Mouse (Mus musculus) limb, embryonic 11.5 days (tissue): ENCODE results near the gene St6galnac3. TPM values are rescaled to one million over a fixed set of nuclear protein-coding genes. Genes with fewer than 3 reads are reported as not detected.

Experiments
- ATAC-seq: fragments of 200-750 bp; cut with Nextera tagmentation; 2 replicates; pipeline ENCODE4 v1.8.0; 2017; ENCODE audit warnings: low read depth; ENCODE audit not compliant: insufficient number of reproducible peaks, low FRiP score, low TSS enrichment
- DNase-seq: peaks from one replicate; pipeline ENCODE4 v3.0.0-alpha.2; 2015; ENCODE audit warnings: low spot score
- H3K27ac ChIP-seq: fragments of 300-500 bp; sonication (generic); replicated peaks from 2 replicates; pipeline ENCODE4 v1.5.1; 2014; ENCODE audit warnings: low read depth, mild to moderate bottlenecking, low read length
- H3K27me3 ChIP-seq: fragments of 300-500 bp; sonication (generic); 2 replicates; pipeline ENCODE4 v1.6.1; 2014; ENCODE audit warnings: mild to moderate bottlenecking, low read length, mixed read lengths; ENCODE audit not compliant: control insufficient read depth, insufficient read depth
- H3K36me3 ChIP-seq: fragments of 300-500 bp; sonication (generic); 2 replicates; pipeline ENCODE4 v1.6.1; 2014; ENCODE audit warnings: mild to moderate bottlenecking, low read length, moderate library complexity, mixed read lengths; ENCODE audit not compliant: control insufficient read depth, insufficient read depth
- H3K4me1 ChIP-seq: fragments of 300-500 bp; sonication (generic); 2 replicates; pipeline ENCODE4 v1.6.1; 2014; ENCODE audit warnings: low read length, mixed read lengths; ENCODE audit not compliant: control insufficient read depth, insufficient read depth
- H3K4me2 ChIP-seq: fragments of 300-500 bp; sonication (generic); 2 replicates; pipeline ENCODE4 v1.6.1; 2014; ENCODE audit warnings: low read depth, mild to moderate bottlenecking, moderate library complexity; ENCODE audit not compliant: severe bottlenecking
- H3K4me3 ChIP-seq: fragments of 300-500 bp; sonication (generic); 2 replicates; pipeline ENCODE4 v1.5.1; 2014; ENCODE audit warnings: low read depth, low read length
- H3K9ac ChIP-seq: fragments of 300-500 bp; sonication (generic); 2 replicates; pipeline ENCODE4 v1.6.1; 2014; ENCODE audit warnings: mild to moderate bottlenecking, low read length
- H3K9me3 ChIP-seq: fragments of 300-500 bp; sonication (generic); 2 replicates; pipeline ENCODE4 v1.6.1; 2016; ENCODE audit warnings: low read length; ENCODE audit not compliant: control insufficient read depth
- WGBS: fragments of 180-500 bp; shearing (Covaris S2); extraction: QIAGEN DNeasy Blood & Tissue Kit; methylation state at CpG from one replicate; pipeline ENCODE4 v1.1.7; 2014; 5-methylcytosine and 5-hydroxymethylcytosine counted together
- polyA plus RNA-seq: library from polyadenylated mRNA; unstranded; fragments of >200 nt; fragmentation: Nextera tagmentation; extraction: Ambion mirVana; gene quantifications from 2 replicates; pipeline ENCODE4 v1.2.1, GENCODE M21; 2014

St6galnac3 gene
- polyA plus RNA-seq, 1 experiment from 2014 or later: 51.2 TPM

GRCm38 (mm10) chr3:153648713-153649112, 76.3 kb downstream of the St6galnac3 start:
- no peak overlapping the region for H3K4me2 ChIP-seq
- H3K9me3 ChIP-seq: no peaks in the 10 kb centered on the region
- DNase-seq (no peak), ATAC-seq (no peak)
- 75% methylated on average over 8 of the region's 8 CpGs for WGBS
- H3K4me1 ChIP-seq: peaks cover 5% of the 10 kb centered on the region; the same call in 1 of the 2 replicates
- H3K4me3 ChIP-seq: no peak overlapping the region
- no peak overlapping the region for H3K9ac ChIP-seq
- H3K27ac ChIP-seq: no peak overlapping the region
- H3K27me3 ChIP-seq: no peaks in the 10 kb centered on the region
- no peaks in the 10 kb centered on the region for H3K36me3 ChIP-seq

GRCm38 (mm10) chr3:153645803-153646202, 79.2 kb downstream of the St6galnac3 start:
- no peaks in the 10 kb centered on the region for H3K27me3 ChIP-seq
- no peaks in the 10 kb centered on the region for H3K4me1 ChIP-seq
- ATAC-seq: no peak
- H3K27ac ChIP-seq: no peak overlapping the region
- no peaks in the 10 kb centered on the region for H3K9me3 ChIP-seq
- 88% methylated on average over 7 of the region's 7 CpGs for WGBS
- no peak overlapping the region for H3K4me3 ChIP-seq
- H3K9ac ChIP-seq: no peak overlapping the region
- DNase-seq: no peak
- no peak overlapping the region for H3K4me2 ChIP-seq
- no peaks in the 10 kb centered on the region for H3K36me3 ChIP-seq

- no peak for ATAC-seq
- Histone ChIP-seq H3K27me3 (no peaks in the 10 kb centered on the region), H3K27ac (no peak overlapping the region), H3K4me3 (no peak overlapping the region), H3K4me2 (no peak overlapping the region), H3K9ac (no peak overlapping the region), H3K4me1 (no peaks in the 10 kb centered on the region), H3K9me3 (no peaks in the 10 kb centered on the region), H3K36me3 (no peaks in the 10 kb centered on the region)
- no peak for DNase-seq
- 87% methylated on average over 20 of the region's 20 CpGs for WGBS
Measured at GRCm38 (mm10) chr3:153643822-153644519, 81.0 kb downstream of the St6galnac3 start.

- 91% methylated on average over 14 of the region's 14 CpGs for WGBS
- H3K27ac ChIP-seq: no peak overlapping the region
- no peak overlapping the region for H3K9ac ChIP-seq
- H3K9me3 ChIP-seq: no peaks in the 10 kb centered on the region
- H3K4me1 ChIP-seq: no peaks in the 10 kb centered on the region
- DNase-seq: no peak
- no peaks in the 10 kb centered on the region for H3K27me3 ChIP-seq
- H3K36me3 ChIP-seq: no peaks in the 10 kb centered on the region
- no peak overlapping the region for H3K4me2 ChIP-seq
- no peak for ATAC-seq
- H3K4me3 ChIP-seq: no peak overlapping the region
Measured at GRCm38 (mm10) chr3:153642826-153643225, 82.1 kb downstream of the St6galnac3 start.

- no peak for ATAC-seq
- Histone ChIP-seq H3K36me3 (no peaks in the 10 kb centered on the region), H3K9ac (no peak overlapping the region), H3K4me1 (no peaks in the 10 kb centered on the region), H3K9me3 (no peaks in the 10 kb centered on the region), H3K4me2 (no peak overlapping the region), H3K27me3 (no peaks in the 10 kb centered on the region), H3K27ac (no peak overlapping the region), H3K4me3 (no peak overlapping the region)
- no peak for DNase-seq
- WGBS: 91% methylated on average over 5 of the region's 5 CpGs
Measured at GRCm38 (mm10) chr3:153641805-153642204, 83.2 kb downstream of the St6galnac3 start.

- ATAC-seq: no peak
Measured at GRCm38 (mm10) chr3:153637336-153637735, 87.6 kb downstream of the St6galnac3 start.

GRCm38 (mm10) chr3:153636804-153637153, 88.2 kb downstream of the St6galnac3 start:
- DNase-seq: no peak
- Histone ChIP-seq H3K4me2 (no peak overlapping the region), H3K27ac (peak overlapping the region; percentile 42; the same call in 1 of the 2 replicates), H3K4me1 (no peaks in the 10 kb centered on the region; the same call in 1 of the 2 replicates), H3K36me3 (no peaks in the 10 kb centered on the region), H3K9ac (no peak overlapping the region), H3K27me3 (no peaks in the 10 kb centered on the region), H3K9me3 (no peaks in the 10 kb centered on the region), H3K4me3 (no peak overlapping the region)
- 78% methylated on average over 7 of the region's 7 CpGs for WGBS
- no peak for ATAC-seq

More at GRCm38 (mm10) chr3:153637336-153637735, 87.6 kb downstream of the St6galnac3 start:
- Histone ChIP-seq H3K9me3 (no peaks in the 10 kb centered on the region), H3K4me1 (no peaks in the 10 kb centered on the region; the same call in 1 of the 2 replicates), H3K9ac (no peak overlapping the region), H3K4me2 (no peak overlapping the region), H3K36me3 (no peaks in the 10 kb centered on the region), H3K4me3 (no peak overlapping the region), H3K27ac (no peak overlapping the region), H3K27me3 (no peaks in the 10 kb centered on the region)
- no peak for DNase-seq
- 57% methylated on average over 1 of the region's 1 CpGs for WGBS

GRCm38 (mm10) chr3:153636094-153636803, 88.7 kb downstream of the St6galnac3 start:
- ATAC-seq (no peak), DNase-seq (no peak)
- peak overlapping the region; percentile 42; the same call in 1 of the 2 replicates for H3K27ac ChIP-seq
- H3K9ac ChIP-seq: no peak overlapping the region
- H3K9me3 ChIP-seq: no peaks in the 10 kb centered on the region
- no peak overlapping the region for H3K4me2 ChIP-seq
- 64% methylated on average over 2 of the region's 2 CpGs for WGBS
- H3K36me3 ChIP-seq: no peaks in the 10 kb centered on the region
- H3K27me3 ChIP-seq: no peaks in the 10 kb centered on the region
- H3K4me3 ChIP-seq: no peak overlapping the region
- no peaks in the 10 kb centered on the region; the same call in 1 of the 2 replicates for H3K4me1 ChIP-seq
